Mouse (Mus musculus): ENCODE measurements around the gene Acap1. TPM values are rescaled to one million over a fixed set of nuclear protein-coding genes. Genes with fewer than 3 reads are reported as not detected.
A peak's percentile ranks its signal among the peaks of the same experiment; 100 is the strongest.
"Not testable (repeated sequence)": the region's sequence is repeated elsewhere in the genome, so short reads cannot be mapped to it uniquely, and the experiment has no call there.

The Acap1 gene
- polyA plus RNA-seq, 1 experiment from 2014 or later = 0.17 TPM

DNA sequence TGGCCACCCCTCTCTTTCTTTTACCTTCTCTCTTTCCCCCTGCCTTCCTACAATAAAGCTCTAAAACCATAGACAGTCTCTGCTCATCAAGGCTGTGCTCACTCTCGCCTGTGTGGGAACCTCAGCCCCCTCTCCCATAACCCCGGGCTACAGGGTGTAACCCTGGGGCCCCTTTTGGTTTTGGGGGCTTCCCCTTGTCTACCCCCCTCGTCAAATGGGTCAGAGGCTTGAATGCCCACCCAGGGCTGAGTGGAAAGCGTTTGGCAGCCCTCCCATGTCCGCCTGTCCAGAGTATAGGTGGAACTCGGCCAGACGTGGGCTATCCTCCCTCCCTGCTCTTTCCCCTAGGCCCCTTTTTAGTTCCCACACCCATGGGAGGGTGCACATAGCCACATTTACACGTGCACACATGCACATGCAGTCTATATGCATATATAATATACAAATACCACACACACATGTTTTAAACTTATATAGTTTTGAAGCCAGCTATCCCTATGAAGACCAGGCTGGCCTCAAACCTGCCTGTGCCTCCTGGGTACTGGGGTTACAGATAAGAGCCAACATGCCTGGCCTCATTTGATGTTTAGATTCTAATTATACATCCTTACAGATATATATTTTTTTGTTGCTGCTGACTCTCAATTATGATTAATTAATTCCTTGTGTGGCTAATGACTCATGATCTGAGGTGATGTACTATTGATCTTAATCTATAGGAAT, 31.0 kb downstream of the Acap1 start:
- no peak for ATAC-seq (ENCODE audit: low FRiP score, low TSS enrichment)
- Histone ChIP-seq H3K9ac (replicated peaks; ENCODE audit: low read length) (no peak overlapping the region), H3K36me3 (ENCODE audit: control insufficient read depth, insufficient read depth, low read length) (no peaks in the 10 kb centered on the region), H3K4me2 (ENCODE audit: low read length) (no peak overlapping the region), H3K27me3 (ENCODE audit: control insufficient read depth, insufficient read depth, low read length) (no peaks in the 10 kb centered on the region), H3K27ac (replicated peaks; ENCODE audit: low read depth, low read length) (no peak overlapping the region), H3K4me1 (ENCODE audit: control insufficient read depth, insufficient read depth, low read length) (no peaks in the 10 kb centered on the region), H3K9me3 (ENCODE audit: control insufficient read depth, low read length) (no peaks in the 10 kb centered on the region), H3K4me3 (replicated peaks; ENCODE audit: low read depth, low read length) (no peak overlapping the region)
- WGBS = 57% methylated on average over 8 of the region's 8 CpGs
- no peak for DNase-seq

DNA sequence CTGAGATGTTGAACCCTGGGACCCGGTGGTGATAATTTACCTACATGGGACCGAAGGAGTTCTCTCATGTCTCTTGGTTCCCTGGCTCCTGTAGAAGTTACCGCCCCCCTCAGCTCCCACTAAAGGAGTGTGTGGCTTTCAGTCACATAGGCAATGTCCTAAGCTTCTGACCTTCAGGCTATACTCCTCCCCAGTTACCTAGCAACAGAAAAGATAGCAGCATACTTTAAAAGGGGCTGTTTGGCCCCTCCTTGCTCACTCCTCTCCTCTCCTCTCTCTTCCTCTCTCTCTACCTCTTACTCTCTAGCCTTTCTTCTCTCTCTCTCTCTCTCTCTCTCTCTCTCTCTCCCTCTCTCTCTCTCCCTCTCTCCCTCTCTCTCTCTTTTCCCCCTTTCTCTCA, 31.6 kb downstream of the Acap1 start:
- 85% methylated on average over 3 of the region's 3 CpGs for whole genome bisulfite sequencing
- not testable (repeated sequence) for H3K4me1 ChIP-seq (ENCODE audit: control insufficient read depth, insufficient read depth, low read length); H3K9ac ChIP-seq (replicated peaks; ENCODE audit: low read length); H3K4me3 ChIP-seq (replicated peaks; ENCODE audit: low read depth, low read length); H3K27ac ChIP-seq (replicated peaks; ENCODE audit: low read depth, low read length); H3K4me2 ChIP-seq (ENCODE audit: low read length); H3K36me3 ChIP-seq (ENCODE audit: control insufficient read depth, insufficient read depth, low read length); H3K9me3 ChIP-seq (ENCODE audit: control insufficient read depth, low read length); DNase-seq; ATAC-seq (ENCODE audit: low FRiP score, low TSS enrichment); H3K27me3 ChIP-seq (ENCODE audit: control insufficient read depth, insufficient read depth, low read length)

GRCm38 (mm10) chr11:69858113-69858998, 37.0 kb downstream of the Acap1 start, which contains the start of gene Tnk1:
Tnk1 (minus strand) TSS chr11:69858730.
- DNase-seq = no peak
- Histone ChIP-seq H3K27me3 (ENCODE audit: control insufficient read depth, insufficient read depth, low read length) (peaks cover 13% of the 10 kb centered on the region), H3K36me3 (ENCODE audit: control insufficient read depth, insufficient read depth, low read length) (no peaks in the 10 kb centered on the region), H3K4me1 (ENCODE audit: control insufficient read depth, insufficient read depth, low read length) (no peaks in the 10 kb centered on the region), H3K9me3 (ENCODE audit: control insufficient read depth, low read length) (no peaks in the 10 kb centered on the region), H3K4me2 (ENCODE audit: low read length) (no peak within 1 kb of the TSS), H3K4me3 (replicated peaks; ENCODE audit: low read depth, low read length) (no peak within 1 kb of the TSS), H3K9ac (replicated peaks; ENCODE audit: low read length) (no peak within 1 kb of the TSS; the same call in 1 of the 2 replicates), H3K27ac (replicated peaks; ENCODE audit: low read depth, low read length) (no peak within 1 kb of the TSS)
- 24% methylated on average over 30 of the region's 30 CpGs for WGBS
- ATAC-seq (ENCODE audit: low FRiP score, low TSS enrichment) = no peak

- Histone ChIP-seq H3K4me2 (ENCODE audit: low read length) (no peak overlapping the region), H3K27me3 (ENCODE audit: control insufficient read depth, insufficient read depth, low read length) (peaks cover 13% of the 10 kb centered on the region), H3K9ac (replicated peaks; ENCODE audit: low read length) (no peak overlapping the region), H3K4me3 (replicated peaks; ENCODE audit: low read depth, low read length) (no peak overlapping the region), H3K36me3 (ENCODE audit: control insufficient read depth, insufficient read depth, low read length) (peaks cover 21% of the 10 kb centered on the region), H3K9me3 (ENCODE audit: control insufficient read depth, low read length) (no peaks in the 10 kb centered on the region), H3K4me1 (ENCODE audit: control insufficient read depth, insufficient read depth, low read length) (no peaks in the 10 kb centered on the region), H3K27ac (replicated peaks; ENCODE audit: low read depth, low read length) (no peak overlapping the region)
- 17% methylated on average over 16 of the region's 16 CpGs for WGBS
- no peak; the same call in 1 of the 2 replicates for ATAC-seq (ENCODE audit: low FRiP score, low TSS enrichment)
- peak; percentile 58 for DNase-seq
Measured at GRCm38 (mm10) chr11:69855347-69855746, 40.0 kb downstream of the Acap1 start.

GRCm38 (mm10) chr11:69854680-69855079, 40.7 kb downstream of the Acap1 start:
- H3K27me3 ChIP-seq (ENCODE audit: control insufficient read depth, insufficient read depth, low read length) = peaks cover 13% of the 10 kb centered on the region
- WGBS = 91% methylated on average over 10 of the region's 10 CpGs
- ATAC-seq (ENCODE audit: low FRiP score, low TSS enrichment) (no peak), DNase-seq (no peak)
- no peak overlapping the region for H3K9ac ChIP-seq (replicated peaks; ENCODE audit: low read length)
- H3K9me3 ChIP-seq (ENCODE audit: control insufficient read depth, low read length) = no peaks in the 10 kb centered on the region
- H3K4me2 ChIP-seq (ENCODE audit: low read length) = no peak overlapping the region
- no peaks in the 10 kb centered on the region for H3K4me1 ChIP-seq (ENCODE audit: control insufficient read depth, insufficient read depth, low read length)
- peaks cover 28% of the 10 kb centered on the region for H3K36me3 ChIP-seq (ENCODE audit: control insufficient read depth, insufficient read depth, low read length)
- no peak overlapping the region for H3K4me3 ChIP-seq (replicated peaks; ENCODE audit: low read depth, low read length)
- H3K27ac ChIP-seq (replicated peaks; ENCODE audit: low read depth, low read length) = no peak overlapping the region

- Histone ChIP-seq H3K9ac (replicated peaks; ENCODE audit: low read length) (no peak overlapping the region), H3K36me3 (ENCODE audit: control insufficient read depth, insufficient read depth, low read length) (peaks cover 35% of the 10 kb centered on the region), H3K27me3 (ENCODE audit: control insufficient read depth, insufficient read depth, low read length) (peaks cover 11% of the 10 kb centered on the region), H3K4me2 (ENCODE audit: low read length) (no peak overlapping the region), H3K4me1 (ENCODE audit: control insufficient read depth, insufficient read depth, low read length) (no peaks in the 10 kb centered on the region), H3K9me3 (ENCODE audit: control insufficient read depth, low read length) (no peaks in the 10 kb centered on the region), H3K27ac (replicated peaks; ENCODE audit: low read depth, low read length) (no peak overlapping the region), H3K4me3 (replicated peaks; ENCODE audit: low read depth, low read length) (no peak overlapping the region)
- no peak for DNase-seq
- ATAC-seq (ENCODE audit: low FRiP score, low TSS enrichment) = no peak
- 75% methylated on average over 7 of the region's 7 CpGs for WGBS
Measured at GRCm38 (mm10) chr11:69853994-69854393, 41.3 kb downstream of the Acap1 start.

DNA sequence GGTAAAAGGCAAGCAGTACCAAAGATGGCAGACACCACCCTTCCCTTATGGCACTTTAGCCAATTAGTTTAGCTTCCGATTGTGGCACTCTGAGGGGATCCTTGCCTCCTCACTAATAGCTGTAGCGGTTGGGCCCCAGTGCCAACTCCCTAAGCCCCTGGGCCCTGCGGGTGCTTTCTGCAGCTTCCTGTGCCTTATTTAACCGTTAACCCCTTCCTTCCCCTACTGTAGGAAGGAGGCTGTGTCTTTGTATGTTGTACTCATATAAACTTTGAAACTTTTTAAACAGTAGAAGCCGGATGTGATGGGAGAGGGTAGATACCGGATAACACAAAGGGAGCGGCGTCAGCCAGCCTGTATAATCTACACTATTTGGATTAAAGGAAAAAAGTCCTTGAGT, 44.6 kb downstream of the Acap1 start:
- no peak for ATAC-seq (ENCODE audit: low FRiP score, low TSS enrichment)
- Histone ChIP-seq H3K27me3 (ENCODE audit: control insufficient read depth, insufficient read depth, low read length) (no peaks in the 10 kb centered on the region), H3K27ac (replicated peaks; ENCODE audit: low read depth, low read length) (no peak overlapping the region), H3K4me3 (replicated peaks; ENCODE audit: low read depth, low read length) (no peak overlapping the region), H3K9ac (replicated peaks; ENCODE audit: low read length) (no peak overlapping the region), H3K9me3 (ENCODE audit: control insufficient read depth, low read length) (no peaks in the 10 kb centered on the region), H3K4me2 (ENCODE audit: low read length) (no peak overlapping the region), H3K4me1 (ENCODE audit: control insufficient read depth, insufficient read depth, low read length) (peaks cover 13% of the 10 kb centered on the region), H3K36me3 (ENCODE audit: control insufficient read depth, insufficient read depth, low read length) (peaks cover 47% of the 10 kb centered on the region)
- WGBS = 77% methylated on average over 8 of the region's 8 CpGs
- no peak for DNase-seq

DNA sequence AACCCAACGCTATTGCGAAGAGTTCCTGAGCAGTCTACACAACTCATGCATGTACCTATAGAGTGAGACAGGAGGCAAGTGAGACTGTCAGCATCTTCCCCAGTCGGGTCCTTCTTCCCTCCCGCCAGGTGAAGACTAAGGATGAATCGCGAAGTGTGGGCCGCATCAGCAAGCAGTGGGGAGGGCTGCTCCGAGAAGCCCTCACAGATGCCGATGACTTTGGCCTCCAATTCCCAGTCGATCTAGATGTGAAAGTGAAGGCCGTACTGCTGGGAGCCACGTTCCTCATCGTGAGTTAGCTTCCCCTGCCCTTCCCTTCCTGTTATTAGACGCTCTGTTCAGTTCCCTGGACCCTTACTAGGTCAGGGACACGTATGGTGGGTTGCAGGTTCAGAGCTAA, 45.5 kb downstream of the Acap1 start:
- no peaks in the 10 kb centered on the region for H3K9me3 ChIP-seq (ENCODE audit: control insufficient read depth, low read length)
- H3K27ac ChIP-seq (replicated peaks; ENCODE audit: low read depth, low read length) = no peak overlapping the region
- H3K36me3 ChIP-seq (ENCODE audit: control insufficient read depth, insufficient read depth, low read length) = peaks cover 47% of the 10 kb centered on the region
- DNase-seq (no peak), ATAC-seq (ENCODE audit: low FRiP score, low TSS enrichment) (no peak)
- no peak overlapping the region for H3K9ac ChIP-seq (replicated peaks; ENCODE audit: low read length)
- peaks cover 19% of the 10 kb centered on the region for H3K4me1 ChIP-seq (ENCODE audit: control insufficient read depth, insufficient read depth, low read length)
- no peak overlapping the region for H3K4me3 ChIP-seq (replicated peaks; ENCODE audit: low read depth, low read length)
- H3K4me2 ChIP-seq (ENCODE audit: low read length) = no peak overlapping the region
- WGBS = 97% methylated on average over 15 of the region's 15 CpGs
- no peaks in the 10 kb centered on the region for H3K27me3 ChIP-seq (ENCODE audit: control insufficient read depth, insufficient read depth, low read length)
